Mouse (Mus musculus) liver, adult 2 months (tissue): ENCODE measurements around the gene Gm49336. TPM values are rescaled to one million over a fixed set of nuclear protein-coding genes. Genes with fewer than 3 reads are reported as not detected.

Experiments
- DNase-seq: peaks from one replicate; pipeline ENCODE4 v3.0.0-alpha.2; 2011; ENCODE audit warnings: low read depth, low spot score; ENCODE audit errors: extremely low read depth
- H3K27ac ChIP-seq: fragments of 200-500 bp; replicated peaks from 2 replicates; pipeline ENCODE4 v1.5.1; 2012; ENCODE audit warnings: low read depth, mild to moderate bottlenecking, control low read depth, inconsistent platforms, low read length; ENCODE audit not compliant: insufficient read depth
- H3K27me3 ChIP-seq: fragments of 200-500 bp; 2 replicates; pipeline ENCODE4 v1.6.1; 2012; ENCODE audit warnings: mild to moderate bottlenecking, moderate library complexity, low read length, inconsistent platforms; ENCODE audit not compliant: control insufficient read depth, insufficient read depth
- H3K36me3 ChIP-seq: fragments of 200-500 bp; 2 replicates; pipeline ENCODE4 v1.6.1; 2012; ENCODE audit warnings: low read length, inconsistent platforms; ENCODE audit not compliant: control insufficient read depth, insufficient read depth
- H3K4me1 ChIP-seq: fragments of 200-500 bp; 2 replicates; pipeline ENCODE4 v1.6.1; 2011; ENCODE audit warnings: low read length; ENCODE audit not compliant: control insufficient read depth, insufficient read depth
- H3K4me3 ChIP-seq: fragments of 200-500 bp; 2 replicates; pipeline ENCODE4 v1.5.1; 2011; ENCODE audit warnings: low read depth, mild to moderate bottlenecking, control low read depth, low read length, moderate library complexity; ENCODE audit not compliant: insufficient read depth
- H3K79me2 ChIP-seq: fragments of 200-500 bp; 2 replicates; pipeline ENCODE4 v1.6.1; 2012; ENCODE audit warnings: inconsistent platforms, mild to moderate bottlenecking, low read length, moderate library complexity; ENCODE audit not compliant: control insufficient read depth, insufficient read depth
- H3K9ac ChIP-seq: fragments of 200-500 bp; 2 replicates; pipeline ENCODE4 v1.6.1; 2012; ENCODE audit warnings: low read depth, mild to moderate bottlenecking, control low read depth, inconsistent platforms, low read length
- CTCF ChIP-seq: fragments of 200-500 bp; IDR thresholded peaks from 2 replicates; pipeline ENCODE4 v1.5.1; 2011; ENCODE audit warnings: low read depth, low read length, control low read depth
- POLR2A ChIP-seq: fragments of 200-500 bp; IDR thresholded peaks from 2 replicates; pipeline ENCODE4 v1.6.1; 2011; ENCODE audit warnings: low read length, control low read depth; ENCODE audit not compliant: insufficient read depth; ENCODE audit errors: extremely low read depth
- WGBS: fragments of 180-500 bp; shearing (Covaris S2); methylation state at CpG from one replicate; pipeline ENCODE4 v1.1.7; 2018; 5-methylcytosine and 5-hydroxymethylcytosine counted together
- polyA plus RNA-seq: library from polyadenylated mRNA; depleted of rRNA; stranded (reverse); fragments of >200 nt; gene quantifications from 2 replicates; pipeline ENCODE4 v1.2.3, GENCODE M21; 2012
- total RNA-seq: library from RNA; depleted of rRNA; stranded (reverse); fragments of >200 nt; gene quantifications from 2 replicates; pipeline ENCODE4 v1.2.3, GENCODE M21; 2014

The Gm49336 gene
- total and polyA plus RNA-seq, 2 experiments = 6.4 to 14.8 TPM

- Histone ChIP-seq H3K9ac (no peak overlapping the region), H3K4me1 (no peaks in the 10 kb centered on the region), H3K36me3 (no peaks in the 10 kb centered on the region), H3K27me3 (no peaks in the 10 kb centered on the region; the same call in 1 of the 2 replicates), H3K79me2 (no peaks in the 10 kb centered on the region), H3K27ac (no peak overlapping the region), H3K4me3 (no peak overlapping the region)
- TF ChIP-seq POLR2A = no peak
- TF ChIP-seq CTCF = no peak
- 83% methylated on average over 5 of the region's 5 CpGs for WGBS
- DNase-seq = no peak
Observed at GRCm38 (mm10) chr14:60195999-60196398, 55.3 kb downstream of the Gm49336 start.

- Histone ChIP-seq H3K79me2 (no peaks in the 10 kb centered on the region), H3K9ac (no peak overlapping the region), H3K27me3 (no peaks in the 10 kb centered on the region; the same call in 1 of the 2 replicates), H3K27ac (no peak overlapping the region), H3K4me1 (no peaks in the 10 kb centered on the region), H3K4me3 (no peak overlapping the region), H3K36me3 (no peaks in the 10 kb centered on the region)
- no peak for TF ChIP-seq CTCF
- no peak for TF ChIP-seq POLR2A
- DNase-seq = no peak
- 80% methylated on average over 1 of the region's 1 CpGs for WGBS
Observed at GRCm38 (mm10) chr14:60194606-60195005, 56.7 kb downstream of the Gm49336 start.

GRCm38 (mm10) chr14:60189771-60190170 lies 61.5 kb downstream of the Gm49336 start:
- H3K9ac ChIP-seq = no peak overlapping the region
- no peaks in the 10 kb centered on the region for H3K4me1 ChIP-seq
- TF ChIP-seq CTCF = no peak
- TF ChIP-seq POLR2A = no peak
- WGBS = 91% methylated on average over 5 of the region's 5 CpGs
- H3K4me3 ChIP-seq = no peak overlapping the region
- no peak overlapping the region for H3K27ac ChIP-seq
- no peaks in the 10 kb centered on the region for H3K79me2 ChIP-seq
- H3K27me3 ChIP-seq = no peaks in the 10 kb centered on the region
- H3K36me3 ChIP-seq = no peaks in the 10 kb centered on the region
- DNase-seq = no peak

GRCm38 (mm10) chr14:60188201-60188825 lies 63.0 kb downstream of the Gm49336 start:
- Histone ChIP-seq H3K4me1 (no peaks in the 10 kb centered on the region), H3K79me2 (no peaks in the 10 kb centered on the region), H3K36me3 (no peaks in the 10 kb centered on the region), H3K9ac (no peak overlapping the region), H3K4me3 (no peak overlapping the region), H3K27me3 (no peaks in the 10 kb centered on the region), H3K27ac (no peak overlapping the region)
- no peak for DNase-seq
- no peak for TF ChIP-seq POLR2A
- TF ChIP-seq CTCF = no peak
- 89% methylated on average over 5 of the region's 5 CpGs for WGBS

- TF ChIP-seq CTCF (no peak), POLR2A (no peak)
- H3K27ac ChIP-seq = no peak overlapping the region
- H3K36me3 ChIP-seq = no peaks in the 10 kb centered on the region
- H3K4me3 ChIP-seq = no peak overlapping the region
- H3K9ac ChIP-seq = no peak overlapping the region
- no peaks in the 10 kb centered on the region for H3K79me2 ChIP-seq
- 0 out of 2 replicates have a peak, but pooled peaks cover 5% of the 10 kb centered on the region for H3K27me3 ChIP-seq
- DNase-seq = no peak
- peaks cover 3% of the 10 kb centered on the region for H3K4me1 ChIP-seq
- WGBS = 97% methylated on average over 2 of the region's 2 CpGs
Observed at GRCm38 (mm10) chr14:60181306-60181705, 70.0 kb downstream of the Gm49336 start.

- no peak for DNase-seq
- H3K36me3 ChIP-seq = no peaks in the 10 kb centered on the region
- 0 out of 2 replicates have a peak, but pooled peaks cover 5% of the 10 kb centered on the region for H3K27me3 ChIP-seq
- WGBS = 22% methylated on average over 2 of the region's 2 CpGs
- no peak overlapping the region for H3K4me3 ChIP-seq
- no peak for TF ChIP-seq CTCF
- no peak overlapping the region for H3K27ac ChIP-seq
- no peak overlapping the region for H3K9ac ChIP-seq
- H3K4me1 ChIP-seq = peaks cover 3% of the 10 kb centered on the region
- H3K79me2 ChIP-seq = no peaks in the 10 kb centered on the region
Observed at GRCm38 (mm10) chr14:60178571-60178955, 72.7 kb downstream of the Gm49336 start.
